Mouse (Mus musculus) right cerebral cortex, adult 2 months (tissue): ENCODE results near the gene Nfasc.

Experiments
- DNase-seq, 2 experiments: peaks; one replicate each; pipeline ENCODE4 v3.0.0; 2021 to 2022; ENCODE audit warnings: low spot score in 2 of 2

Gene Nfasc

GRCm38 (mm10) chr1:132541824-132542599 lies 199.6 kb downstream of the Nfasc start:
- DNase-seq: no peak

DNA sequence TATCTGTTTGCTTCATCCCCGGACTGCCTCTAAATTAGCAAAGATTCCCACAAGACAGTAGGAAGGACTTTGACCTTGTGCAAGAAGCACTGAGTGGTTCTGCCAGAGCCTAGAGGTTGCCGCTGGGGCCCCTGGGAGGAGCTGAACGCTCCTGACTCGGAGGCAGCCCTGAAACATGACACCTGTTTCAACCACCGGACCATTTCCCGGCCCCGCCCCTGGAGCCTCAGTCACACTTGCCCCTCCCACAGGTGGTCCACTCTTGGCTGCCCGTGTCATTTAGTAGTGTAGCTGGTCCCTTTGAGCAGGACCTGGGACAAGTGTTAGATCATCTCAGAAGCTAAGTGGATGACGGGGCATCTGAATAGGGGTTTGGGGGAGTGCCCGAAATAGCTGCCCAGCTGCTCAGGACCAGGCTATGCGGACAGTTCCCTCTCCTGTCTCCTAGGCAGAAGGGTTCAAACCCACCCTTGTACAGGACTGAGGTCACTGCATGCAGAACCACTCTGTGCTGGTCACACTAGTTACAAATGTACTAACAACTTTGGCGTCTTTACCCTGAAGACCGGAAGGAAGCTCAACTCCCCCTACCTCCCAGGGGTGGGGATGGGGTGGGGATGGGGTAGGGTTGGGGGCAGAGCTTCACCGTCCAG lies 200.3 kb downstream of the Nfasc start:
- no peak for DNase-seq

DNA sequence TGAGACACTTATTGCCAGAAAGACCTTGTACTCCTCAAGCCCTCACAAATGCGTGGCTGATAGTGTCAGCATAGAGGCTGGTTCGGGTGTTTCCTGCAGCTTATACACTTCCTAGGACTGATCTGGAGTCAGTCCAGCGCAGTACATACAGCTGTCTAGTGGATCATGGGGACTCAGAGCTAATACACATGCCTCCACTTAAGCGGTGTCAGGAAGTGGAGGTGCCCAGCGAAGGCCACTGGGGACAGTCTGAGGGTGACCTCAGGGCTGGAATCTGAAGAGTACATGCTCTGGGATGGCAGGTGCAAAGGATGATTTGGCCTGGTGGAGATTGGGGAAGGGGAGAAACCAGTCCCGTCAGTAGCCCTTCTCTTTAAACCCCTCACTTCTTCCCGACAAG lies 200.9 kb downstream of the Nfasc start:
- no peak for DNase-seq

DNA sequence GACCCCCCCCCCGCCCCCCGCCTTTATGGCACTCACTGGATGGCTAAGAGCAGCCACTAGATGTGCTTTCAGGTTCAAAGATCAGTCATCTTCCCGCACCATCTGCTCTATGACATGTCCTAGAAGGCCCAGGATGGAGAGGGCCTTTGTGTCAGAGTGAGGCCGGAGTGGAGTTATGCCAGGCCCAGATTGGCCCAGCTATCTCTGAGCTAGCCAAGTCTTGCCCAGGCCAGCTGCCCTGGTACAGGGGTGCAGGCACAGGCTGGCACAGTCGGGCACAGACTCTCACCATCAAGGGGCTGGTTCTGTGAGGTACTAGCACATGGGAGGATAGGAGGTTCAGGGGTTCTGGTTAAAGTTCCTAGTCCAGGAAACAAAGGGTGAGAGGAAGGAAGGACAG lies 203.9 kb downstream of the Nfasc start:
- no peak for DNase-seq

DNA sequence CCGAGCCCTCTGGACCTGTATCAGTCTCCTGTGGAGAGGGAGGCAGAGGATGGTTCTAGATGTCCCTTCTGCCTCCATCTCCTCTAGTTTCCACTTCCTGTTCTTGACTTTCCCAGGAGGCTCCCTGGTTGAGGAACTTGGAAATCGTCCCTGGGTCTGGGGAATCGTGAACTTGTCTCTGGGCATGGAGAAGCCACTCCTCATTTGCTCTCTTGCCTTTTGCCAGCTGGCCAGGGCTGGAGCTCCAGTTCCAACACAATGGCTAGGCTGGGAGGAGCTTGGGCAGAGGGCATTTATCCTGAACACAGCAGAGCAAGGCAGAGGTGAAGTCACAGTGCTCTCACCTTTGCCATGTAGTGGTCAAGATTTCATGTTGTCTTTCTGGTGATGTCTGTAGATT lies 205.2 kb downstream of the Nfasc start:
- no peak for DNase-seq

DNA sequence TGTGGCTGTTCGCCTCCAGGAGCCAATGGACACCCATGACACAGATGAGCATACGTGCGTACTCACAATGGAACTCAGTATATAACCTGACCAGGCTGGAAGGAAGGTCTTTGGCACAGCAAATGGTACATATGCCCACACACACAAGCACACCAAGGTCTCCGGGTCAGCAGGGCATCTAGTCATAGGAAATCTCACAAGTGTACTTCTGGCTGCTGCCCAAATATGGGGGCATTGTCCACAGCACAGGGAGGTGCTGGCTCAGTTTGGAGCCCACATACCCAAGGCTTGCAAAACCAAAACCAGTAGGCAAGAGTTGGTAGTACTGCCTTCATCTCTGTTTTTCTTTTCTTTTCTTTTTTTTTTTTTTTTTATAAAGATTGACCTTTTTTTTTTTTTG lies 206.1 kb downstream of the Nfasc start:
- DNase-seq: no peak

DNA sequence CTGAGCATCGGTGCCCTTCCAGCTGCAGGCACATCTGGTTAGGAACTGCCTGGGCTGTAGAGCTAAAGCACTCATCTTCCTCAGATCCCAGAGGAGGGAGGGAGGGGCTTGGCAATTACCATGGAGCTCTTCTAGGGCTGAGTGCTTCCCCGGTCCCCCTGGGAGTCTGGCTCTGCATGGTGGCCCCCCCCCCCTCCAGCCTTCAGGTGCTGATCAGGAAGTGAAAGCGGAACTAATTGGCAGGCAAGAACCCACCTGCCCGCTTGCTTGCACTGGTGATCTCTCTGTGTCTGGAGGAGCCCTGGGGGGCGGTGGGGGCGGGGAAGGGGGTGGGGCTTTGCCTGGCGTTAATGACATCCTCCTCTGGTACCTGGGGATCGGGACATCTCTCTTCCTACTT lies 207.8 kb downstream of the Nfasc start:
- DNase-seq: no peak

DNA sequence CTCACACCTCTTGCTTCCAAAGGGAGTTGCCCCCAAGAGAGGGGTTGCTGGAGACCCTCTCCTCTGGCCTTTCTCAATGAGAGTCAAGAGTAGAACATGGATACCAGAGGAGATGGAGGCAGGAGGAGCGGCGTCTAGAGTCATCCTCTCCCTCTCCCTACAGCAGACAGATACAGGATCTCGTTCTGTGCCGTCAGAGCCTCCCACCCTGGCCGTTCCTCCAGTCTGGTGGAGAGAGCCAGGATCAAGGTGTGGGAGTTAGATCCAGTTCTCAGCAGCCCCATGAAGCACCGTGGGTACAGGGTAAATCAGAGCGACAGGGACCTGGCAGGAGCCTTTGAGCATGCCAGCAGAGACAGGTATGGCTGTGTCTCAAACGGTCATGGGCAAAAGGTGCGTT lies 209.1 kb downstream of the Nfasc start:
- DNase-seq: no peak

DNA sequence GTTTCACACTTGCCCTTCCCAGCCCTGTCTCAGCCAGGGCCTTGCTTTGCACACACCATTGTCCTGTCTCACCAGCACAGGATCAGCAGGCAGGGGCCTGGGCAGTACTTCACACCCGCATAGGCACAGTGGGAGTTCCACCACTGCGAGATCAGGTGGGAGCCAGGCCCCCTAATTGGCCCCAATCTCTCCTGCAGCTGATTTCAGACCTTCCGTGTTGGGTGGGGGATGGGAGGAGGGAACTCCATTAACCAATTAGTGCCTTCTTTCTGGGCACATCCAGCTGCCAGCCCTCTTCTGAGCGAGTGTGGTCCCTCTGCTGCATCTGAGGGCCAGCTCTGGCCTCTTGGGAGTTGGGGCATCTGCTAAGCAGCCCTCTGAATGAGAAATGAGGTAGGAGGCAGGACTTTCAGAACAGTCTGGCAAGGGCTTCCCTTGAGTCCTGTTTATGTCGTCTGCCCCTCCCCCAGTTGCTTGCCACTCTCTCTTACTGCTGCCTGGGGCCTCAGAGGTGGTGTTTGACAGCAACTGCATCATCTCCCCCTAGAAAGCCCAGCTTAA lies 210.9 kb downstream of the Nfasc start:
- DNase-seq: no peak

- no peak for DNase-seq
These were observed 212.8 kb downstream of the Nfasc start for GRCm38 (mm10) chr1:132528647-132529334.

DNA sequence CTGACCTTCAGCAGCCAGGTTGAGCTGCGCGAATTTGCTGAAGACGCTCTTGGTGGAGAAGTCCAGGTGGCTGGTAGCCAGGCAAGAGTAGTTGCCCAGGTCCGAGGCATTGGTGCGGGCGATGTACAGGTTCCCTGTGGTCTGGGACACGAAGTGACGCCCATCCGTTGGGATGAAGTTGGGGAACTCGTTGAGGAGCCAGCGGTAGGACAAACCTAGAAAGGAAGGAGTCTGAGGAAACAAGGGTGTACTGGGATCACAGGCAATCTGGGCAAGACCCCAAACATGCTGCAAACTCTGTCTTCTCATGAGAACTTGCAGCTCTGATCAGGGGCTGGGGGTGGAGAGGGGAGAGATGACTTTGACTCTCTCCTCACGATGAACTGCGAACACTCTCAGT lies 213.5 kb downstream of the Nfasc start:
- DNase-seq: no peak

DNA sequence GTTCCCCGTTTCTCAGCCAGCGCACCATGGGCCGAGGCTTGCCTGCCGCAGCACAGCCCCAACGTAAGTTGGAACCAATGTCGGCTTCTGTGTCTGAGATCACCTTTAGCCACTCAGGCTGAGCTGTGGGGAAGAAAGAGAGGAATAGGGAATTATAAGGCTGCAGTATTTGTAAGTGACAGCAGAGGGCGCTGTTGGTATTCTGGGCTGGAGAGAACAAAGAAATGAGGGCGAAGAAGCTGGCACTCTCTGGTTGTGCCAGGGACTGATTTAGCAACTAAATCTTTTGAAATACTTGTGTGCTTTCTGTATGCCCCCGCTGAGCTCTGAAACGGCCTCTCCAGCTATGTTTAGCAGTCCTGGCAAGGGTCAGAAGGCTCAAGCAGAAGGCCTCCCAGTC lies 215.8 kb downstream of the Nfasc start:
- peak; percentile 84 to 92 for DNase-seq

GRCm38 (mm10) chr1:132523920-132524319 lies 217.7 kb downstream of the Nfasc start:
- no peak for DNase-seq

DNA sequence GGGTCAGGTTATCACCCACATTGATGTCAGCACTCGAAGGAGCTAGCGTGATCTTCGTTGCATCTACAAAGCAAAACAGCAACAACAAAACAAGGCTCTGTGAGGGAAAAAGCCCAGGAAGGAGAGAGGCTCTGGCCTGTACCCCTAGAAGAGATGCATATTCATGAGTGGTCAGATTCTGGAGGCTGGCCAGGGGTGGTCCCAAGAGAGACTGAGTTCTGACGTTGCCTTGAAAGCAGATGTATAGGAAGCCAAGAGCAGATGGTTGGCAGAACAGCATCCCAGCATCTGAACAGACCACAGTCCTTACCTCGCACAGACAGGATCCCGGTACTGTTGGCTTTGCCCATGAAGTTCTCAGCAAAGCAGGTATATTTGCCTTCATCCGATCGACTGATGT lies 218.5 kb downstream of the Nfasc start:
- DNase-seq: no peak

DNA sequence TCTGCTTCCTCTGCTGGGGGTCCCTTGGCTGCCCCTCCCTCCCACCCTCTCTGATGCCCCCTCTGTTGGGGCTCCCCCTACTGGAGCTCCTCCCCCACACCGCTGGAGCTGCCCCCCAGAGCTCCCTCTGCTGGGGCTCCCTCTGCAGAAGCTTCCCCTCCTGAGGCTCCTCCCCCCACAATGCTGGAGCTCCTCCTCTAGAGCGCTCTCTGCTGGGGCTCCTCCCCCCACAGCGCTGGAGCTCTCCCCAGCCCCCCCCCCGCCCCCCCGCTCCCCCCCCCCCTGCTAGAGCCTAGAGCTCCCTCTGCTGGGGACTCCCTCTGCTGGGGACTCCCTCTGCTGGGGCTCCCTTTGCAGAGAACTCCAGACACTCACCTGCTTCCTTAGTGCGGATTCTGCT lies 220.8 kb downstream of the Nfasc start:
- peak in 1 of 2 experiments; percentile 50 for DNase-seq

DNA sequence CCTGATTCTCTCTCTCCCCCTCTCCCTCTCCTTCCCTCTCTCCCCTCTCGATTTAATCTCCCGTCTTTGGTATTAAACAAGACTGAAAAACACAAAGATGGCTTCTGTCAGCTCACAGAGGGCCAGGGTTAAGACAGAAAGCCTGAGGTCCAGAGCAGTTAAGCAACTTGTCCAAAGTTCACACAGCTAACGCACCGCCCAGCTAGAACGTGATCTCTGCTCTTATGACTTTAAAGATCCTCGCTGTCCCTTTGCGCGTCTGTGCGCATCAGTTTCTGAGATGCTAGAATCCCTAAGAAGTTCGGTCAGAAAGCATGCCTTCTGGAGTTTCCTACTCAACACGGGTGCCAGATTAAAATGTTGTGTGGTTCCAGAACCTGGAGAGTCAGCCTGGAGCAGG lies 221.9 kb downstream of the Nfasc start:
- no peak for DNase-seq

GRCm38 (mm10) chr1:132518621-132519020 lies 223.0 kb downstream of the Nfasc start:
- no peak for DNase-seq

- no peak for DNase-seq
These were observed 224.8 kb downstream of the Nfasc start for GRCm38 (mm10) chr1:132516776-132517175.

- no peak for DNase-seq
These were observed 226.3 kb downstream of the Nfasc start for GRCm38 (mm10) chr1:132515339-132515738.
